Mouse (Mus musculus) kidney, postnatal 0 days (tissue): ENCODE data around the gene Mycbpap. TPM values are rescaled to one million over a fixed set of nuclear protein-coding genes. Genes with fewer than 3 reads are reported as not detected.

Experiments
- ATAC-seq: fragments of 200-750 bp; cut with Nextera tagmentation; replicated peaks from 2 replicates; pipeline ENCODE4 v1.8.0; 2017; ENCODE audit warnings: low read depth, moderate number of reproducible peaks, moderate TSS enrichment, moderate library complexity; ENCODE audit not compliant: low FRiP score
- DNase-seq: peaks from one replicate; pipeline ENCODE4 v3.0.0-alpha.2; 2016; ENCODE audit warnings: low spot score
- H3K27ac ChIP-seq: fragments of 300-500 bp; sonication (generic); 2 replicates; pipeline ENCODE4 v1.5.1; 2014; ENCODE audit warnings: mild to moderate bottlenecking
- H3K27me3 ChIP-seq: fragments of 300-500 bp; sonication (generic); 2 replicates; pipeline ENCODE4 v1.6.1; 2014; ENCODE audit warnings: low read length, mixed read lengths; ENCODE audit not compliant: insufficient read depth
- H3K36me3 ChIP-seq: fragments of 300-500 bp; sonication (generic); 2 replicates; pipeline ENCODE4 v1.6.1; 2014; ENCODE audit warnings: low read length, mixed read lengths; ENCODE audit not compliant: insufficient read depth
- H3K4me1 ChIP-seq: fragments of 300-500 bp; sonication (generic); replicated peaks from 2 replicates; pipeline ENCODE4 v1.6.1; 2014; ENCODE audit warnings: antibody characterized with exemption, low read length, mixed read lengths; ENCODE audit not compliant: insufficient read depth
- H3K4me2 ChIP-seq: fragments of 300-500 bp; sonication (generic); 2 replicates; pipeline ENCODE4 v1.6.1; 2014; ENCODE audit warnings: mild to moderate bottlenecking, low read length, moderate library complexity, mixed read lengths
- H3K4me3 ChIP-seq: fragments of 300-500 bp; sonication (generic); replicated peaks from 2 replicates; pipeline ENCODE4 v1.5.1; 2014; ENCODE audit warnings: low read depth, low read length
- H3K9ac ChIP-seq: fragments of 300-500 bp; sonication (generic); 2 replicates; pipeline ENCODE4 v1.6.1; 2014; ENCODE audit warnings: low read depth, low read length
- H3K9me3 ChIP-seq: fragments of 300-500 bp; sonication (generic); replicated peaks from 2 replicates; pipeline ENCODE4 v1.6.1; 2016; ENCODE audit warnings: low read length, inconsistent platforms, mixed read lengths
- CTCF ChIP-seq: IDR thresholded peaks from 2 replicates; pipeline ENCODE4 v1.5.1; 2016; ENCODE audit warnings: antibody characterized with exemption, low read depth, mild to moderate bottlenecking, moderate library complexity
- WGBS: fragments of 180-500 bp; shearing (Covaris S2); extraction: QIAGEN DNeasy Blood & Tissue Kit; methylation state at CpG from one replicate; pipeline ENCODE4 v1.1.7; 2014; 5-methylcytosine and 5-hydroxymethylcytosine counted together
- polyA plus RNA-seq: library from polyadenylated mRNA; unstranded; fragments of >200 nt; fragmentation: Nextera tagmentation; extraction: Ambion mirVana; gene quantifications from 2 replicates; pipeline ENCODE4 v1.2.1, GENCODE M21; 2015

The Mycbpap gene
- polyA plus RNA-seq, 1 experiment from 2014 or later = 3.2 TPM

DNA sequence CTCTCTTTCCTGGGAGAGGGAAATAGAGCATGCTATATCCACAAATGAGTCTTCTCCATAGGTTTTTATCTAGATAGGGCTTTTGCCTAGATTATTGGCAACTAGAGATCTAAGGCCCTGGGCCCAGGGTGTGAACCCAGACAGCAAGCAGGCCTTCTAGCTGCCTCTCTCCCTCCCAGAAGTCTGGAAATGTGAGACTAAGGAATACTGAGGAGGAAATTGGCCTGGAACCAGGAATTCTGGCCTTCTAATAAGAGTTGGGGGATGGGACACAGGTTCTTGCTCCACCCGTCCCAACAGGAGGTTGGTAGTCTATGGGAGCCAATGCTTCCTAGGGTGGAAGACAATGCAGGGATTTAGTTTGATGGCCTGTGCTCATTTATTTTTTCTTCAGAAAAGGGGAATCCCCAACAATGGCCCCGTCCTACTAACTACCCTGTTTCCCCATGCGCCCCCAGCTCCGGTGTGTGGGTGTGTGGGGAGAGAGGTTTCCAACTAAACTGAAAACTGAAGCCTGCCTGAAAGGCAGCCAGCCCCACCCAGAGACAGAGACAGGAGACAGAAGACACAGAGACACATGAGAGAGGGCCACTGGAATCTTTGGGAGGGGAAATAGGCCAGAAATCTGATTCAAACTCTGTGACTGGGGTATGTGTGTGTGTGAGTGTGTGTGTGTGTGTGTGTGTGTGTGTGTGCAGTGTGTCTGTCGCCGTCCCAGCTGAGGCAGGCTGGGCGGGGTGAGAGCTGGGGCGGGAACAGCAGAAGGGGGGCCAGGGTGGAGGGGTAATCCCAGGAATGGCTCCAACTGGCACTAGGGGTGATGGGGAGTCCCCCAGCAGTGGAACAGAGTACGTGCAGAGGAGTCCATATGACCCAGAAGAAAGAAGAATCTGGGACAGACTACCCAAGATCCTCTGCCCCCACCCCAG lies 52.1 kb downstream of the Mycbpap start:
- DNase-seq (no peak), ATAC-seq (no peak)
- no peak overlapping the region for H3K4me2 ChIP-seq
- H3K27ac ChIP-seq = 0 out of 2 replicates have a peak overlapping the region, but pooled peaks have one; percentile 19
- TF ChIP-seq CTCF = no peak
- peaks cover 35% of the 10 kb centered on the region for H3K4me1 ChIP-seq
- H3K9ac ChIP-seq = no peak overlapping the region
- WGBS = 42% methylated on average over 8 of the region's 9 CpGs
- H3K4me3 ChIP-seq = no peak overlapping the region
- H3K27me3 ChIP-seq = no peaks in the 10 kb centered on the region
- no peaks in the 10 kb centered on the region for H3K36me3 ChIP-seq
- no peaks in the 10 kb centered on the region for H3K9me3 ChIP-seq

- ATAC-seq (no peak; the same call in 1 of the 2 replicates), DNase-seq (no peak)
- no peak overlapping the region for H3K4me2 ChIP-seq
- 34% methylated on average over 4 of the region's 4 CpGs for WGBS
- TF ChIP-seq CTCF = no peak
- no peak overlapping the region for H3K4me3 ChIP-seq
- H3K36me3 ChIP-seq = no peaks in the 10 kb centered on the region
- no peaks in the 10 kb centered on the region for H3K9me3 ChIP-seq
- H3K4me1 ChIP-seq = peaks cover 35% of the 10 kb centered on the region
- H3K9ac ChIP-seq = no peak overlapping the region
- no peak overlapping the region for H3K27ac ChIP-seq
- no peaks in the 10 kb centered on the region for H3K27me3 ChIP-seq
These were observed 52.9 kb downstream of the Mycbpap start for GRCm38 (mm10) chr11:94468582-94469064.

DNA sequence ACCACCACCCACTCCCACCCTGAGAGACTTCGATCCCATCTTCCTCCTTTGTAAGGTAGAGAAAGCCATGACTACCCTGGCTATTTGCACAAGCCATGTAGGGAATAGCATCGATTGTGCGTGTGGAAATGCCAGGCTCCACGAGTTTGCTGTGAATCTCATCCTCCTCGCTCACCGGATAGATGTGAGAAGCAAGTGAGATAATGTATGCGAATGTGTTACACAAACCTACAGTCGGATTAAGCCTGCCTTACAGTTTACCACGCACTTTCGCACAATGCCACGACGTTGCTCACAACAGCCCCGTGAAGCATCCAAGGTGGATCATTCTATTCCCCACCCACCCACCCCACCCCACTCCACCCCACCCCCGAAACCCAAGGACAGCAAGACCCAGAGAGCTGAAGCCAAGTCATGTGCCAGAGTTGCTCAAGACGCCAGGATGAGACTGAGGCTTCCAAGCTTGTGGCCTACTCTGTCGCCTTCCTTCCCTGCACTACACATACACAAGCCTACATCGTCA lies 55.1 kb downstream of the Mycbpap start:
- ATAC-seq = no peak
- no peak overlapping the region for H3K9ac ChIP-seq
- H3K27ac ChIP-seq = no peak overlapping the region
- DNase-seq = no peak
- no peak overlapping the region for H3K4me2 ChIP-seq
- TF ChIP-seq CTCF = no peak
- no peaks in the 10 kb centered on the region for H3K36me3 ChIP-seq
- WGBS = 90% methylated on average over 16 of the region's 17 CpGs
- no peaks in the 10 kb centered on the region for H3K9me3 ChIP-seq
- peaks cover 18% of the 10 kb centered on the region for H3K4me1 ChIP-seq
- H3K4me3 ChIP-seq = no peak overlapping the region
- H3K27me3 ChIP-seq = no peaks in the 10 kb centered on the region

DNA sequence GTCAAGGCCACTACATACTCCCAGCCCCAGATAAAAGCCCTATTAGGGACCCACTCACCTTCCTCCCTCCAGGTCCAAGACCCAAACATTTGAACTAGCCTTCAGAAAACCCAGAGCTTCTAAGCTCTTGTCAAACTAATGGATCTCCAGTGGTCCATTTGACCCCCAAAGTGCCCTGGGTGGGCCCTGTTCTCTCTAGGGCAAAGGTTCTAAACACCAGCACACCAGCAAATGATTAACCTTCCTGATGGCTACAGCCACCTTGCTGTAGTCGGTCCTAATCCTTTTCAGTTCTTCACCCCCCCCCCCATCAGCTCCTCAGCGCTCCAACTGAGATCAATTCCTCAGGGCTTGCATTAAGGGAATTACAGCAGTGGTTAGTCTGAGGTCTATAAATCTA lies 57.4 kb downstream of the Mycbpap start:
- no peak overlapping the region for H3K9ac ChIP-seq

GRCm38 (mm10) chr11:94461856-94462255 lies 59.7 kb downstream of the Mycbpap start:
- 60% methylated on average over 11 of the region's 11 CpGs for WGBS
- Histone ChIP-seq H3K36me3 (no peaks in the 10 kb centered on the region), H3K27ac (no peak overlapping the region), H3K4me2 (no peak overlapping the region), H3K9me3 (no peaks in the 10 kb centered on the region), H3K9ac (no peak overlapping the region), H3K27me3 (no peaks in the 10 kb centered on the region), H3K4me1 (peaks cover 6% of the 10 kb centered on the region), H3K4me3 (no peak overlapping the region)
- no peak for TF ChIP-seq CTCF
- ATAC-seq (0 out of 2 replicates have a peak, but pooled peaks have one; percentile 38), DNase-seq (peak; percentile 34)

More for the DNA sequence above, 57.4 kb downstream of the Mycbpap start:
- Histone ChIP-seq H3K36me3 (no peaks in the 10 kb centered on the region), H3K27me3 (no peaks in the 10 kb centered on the region), H3K9me3 (no peaks in the 10 kb centered on the region), H3K4me1 (peaks cover 12% of the 10 kb centered on the region), H3K4me2 (no peak overlapping the region), H3K27ac (no peak overlapping the region), H3K4me3 (no peak overlapping the region)
- DNase-seq = no peak
- TF ChIP-seq CTCF = no peak
- no peak for ATAC-seq
- 20% methylated on average over 2 of the region's 2 CpGs for WGBS

DNA sequence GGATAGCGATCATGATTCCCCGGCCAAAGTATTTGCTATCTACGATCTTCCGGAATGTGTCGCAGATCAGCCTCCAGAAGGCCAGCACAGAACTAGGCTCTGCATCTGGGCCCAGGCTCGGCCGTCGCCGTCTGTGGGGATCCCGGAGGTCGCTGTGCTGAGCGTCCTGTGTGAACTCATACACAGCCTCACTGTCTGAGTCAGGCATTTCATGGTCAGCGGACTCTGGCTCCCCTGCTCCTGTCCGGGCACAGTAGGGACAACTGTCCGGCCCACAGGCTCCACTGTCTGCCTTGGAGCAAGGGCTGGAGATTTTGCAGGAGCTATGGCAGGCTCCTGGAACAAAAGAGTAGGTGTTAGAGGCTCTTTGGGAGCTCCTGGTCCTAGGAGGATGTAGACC lies 64.5 kb downstream of the Mycbpap start:
- no peaks in the 10 kb centered on the region for H3K27me3 ChIP-seq
- H3K4me3 ChIP-seq = no peak overlapping the region
- no peak for TF ChIP-seq CTCF
- no peak overlapping the region for H3K4me2 ChIP-seq
- ATAC-seq (no peak), DNase-seq (no peak)
- H3K9me3 ChIP-seq = no peaks in the 10 kb centered on the region
- peaks cover 6% of the 10 kb centered on the region; the same call in 1 of the 2 replicates for H3K4me1 ChIP-seq
- H3K27ac ChIP-seq = no peak overlapping the region
- 77% methylated on average over 15 of the region's 15 CpGs for WGBS
- H3K9ac ChIP-seq = no peak overlapping the region
- H3K36me3 ChIP-seq = no peaks in the 10 kb centered on the region
